Mouse (Mus musculus) erythroblast, embryonic 14.5 days (primary cell): Measurements from ENCODE around the gene Foxn3.

Experiments
- GATA1 ChIP-seq: IDR thresholded peaks from 2 replicates; pipeline ENCODE4 v1.6.1; 2012; ENCODE audit warnings: low read length, inconsistent platforms, mixed read lengths
- TAL1 ChIP-seq: IDR thresholded peaks from 3 replicates; pipeline ENCODE4 v1.6.1; 2012; ENCODE audit warnings: low read length, inconsistent platforms, mixed read lengths

DNA sequence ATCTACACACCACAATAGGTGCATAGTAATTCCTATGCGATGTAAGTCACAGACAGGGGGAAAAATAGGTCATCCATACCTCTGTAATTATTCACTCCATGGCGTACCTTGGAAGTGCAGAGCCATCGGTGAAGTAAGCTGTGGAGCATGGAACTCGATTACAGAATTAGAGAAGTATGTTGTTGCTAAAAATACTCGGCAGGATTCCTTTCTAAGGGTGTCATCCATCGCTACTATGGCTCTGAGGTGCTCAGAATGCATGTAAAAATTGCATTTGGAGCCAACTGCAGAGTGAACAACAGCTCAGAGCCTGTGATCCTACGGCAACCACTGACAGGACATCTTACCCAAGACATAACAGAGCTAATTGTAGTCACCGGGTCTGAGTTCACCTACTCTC is 206.7 kb downstream of the Foxn3 start:
- TF ChIP-seq TAL1 (no peak), GATA1 (no peak)
